Mouse (Mus musculus) cerebellum, adult 2 months (tissue): ENCODE data around the gene Slc6a2.

Experiments used
- CTCF ChIP-seq: fragments of 200-500 bp; IDR thresholded peaks from 2 replicates; pipeline ENCODE4 v1.5.1; 2011; ENCODE audit warnings: low read depth, mild to moderate bottlenecking, control low read depth, low read length, moderate library complexity, borderline replicate concordance; ENCODE audit not compliant: insufficient read depth
- POLR2A ChIP-seq: fragments of 200-500 bp; IDR thresholded peaks from 2 replicates; pipeline ENCODE4 v1.6.1; 2011; ENCODE audit warnings: low read length, control low read depth, borderline replicate concordance; ENCODE audit not compliant: insufficient read depth

- TF ChIP-seq CTCF (no peak), POLR2A (no peak)
Measured at GRCm38 (mm10) chr8:93012226-93012625, 52.3 kb downstream of the Slc6a2 start.
